Comparison of ENCODE assay signal across 17 mouse cellular contexts in the genomic region with DNA sequence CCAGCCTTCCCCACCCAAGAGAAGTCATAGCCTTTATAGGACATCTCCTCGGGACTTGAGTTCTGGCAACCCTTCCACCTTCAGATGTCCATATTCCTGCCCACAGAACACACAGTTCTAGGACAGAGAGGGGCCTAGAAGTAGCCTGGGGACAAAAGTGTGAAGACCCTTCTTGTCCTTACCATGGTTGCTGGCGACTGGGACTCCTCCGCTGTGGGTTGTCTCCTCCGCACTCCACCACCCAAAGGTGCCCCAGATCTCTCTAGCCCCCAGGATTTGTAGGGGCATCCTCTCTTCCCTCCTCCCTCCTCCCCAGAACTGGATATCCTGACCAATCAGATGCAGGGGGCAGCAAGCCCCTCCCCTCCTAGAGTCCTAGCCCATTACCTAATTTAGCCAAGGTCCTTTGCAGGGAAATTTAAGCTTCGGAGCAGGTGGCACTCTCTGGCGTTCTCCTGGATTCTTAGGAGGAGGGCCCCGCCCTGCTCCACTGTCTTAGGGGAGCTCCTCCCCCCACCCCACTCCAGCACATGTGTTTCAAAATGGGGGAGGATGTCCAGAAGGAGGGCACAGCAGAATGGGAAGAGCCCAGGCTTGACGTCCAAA. TPM values are rescaled to one million over a fixed set of nuclear protein-coding genes. Genes with fewer than 3 reads are reported as not detected.
DNase-seq lines count a peak whose midpoint lies in the region; ATAC-seq lines count a peak whose summit lies in the region.
"Had no signal": no experiment of that assay in that cellular context is flagged by ENCODE, and none has a peak within 500 bp of the region (broad histone marks: within the 10 kb centered on the region; RNA-seq: fewer than 3 reads in every experiment).

A gene (minus strand): TSS at position 487 of the 606 bp plus-strand sequence.

- H3K9ac ChIP-seq in kidney, embryonic 15.5 days, result no peak within 1 kb of the TSS
- no peak within 1 kb of the TSS for H3K9ac ChIP-seq in embryonic facial prominence, embryonic 14.5 days (ENCODE audit: low read depth, low read length)
- no peak within 1 kb of the TSS for H3K9ac ChIP-seq in hindbrain, embryonic 14.5 days
- H3K9ac ChIP-seq: forebrain, embryonic 13.5 days; stomach, embryonic 15.5 days had no signal

- WGBS in kidney, embryonic 15.5 days, result 68% methylated on average over 8 of the region's 8 CpGs
- 65% methylated on average over 8 of the region's 8 CpGs for WGBS in embryonic facial prominence, embryonic 14.5 days
- WGBS in hindbrain, embryonic 14.5 days, result 71% methylated on average over 8 of the region's 8 CpGs
- 72% methylated on average over 8 of the region's 8 CpGs for WGBS in forebrain, embryonic 10.5 days

- no peaks in the 10 kb centered on the region for H3K36me3 ChIP-seq in kidney, embryonic 15.5 days
- no peaks in the 10 kb centered on the region for H3K36me3 ChIP-seq in embryonic facial prominence, embryonic 14.5 days (ENCODE audit: control insufficient read depth, insufficient read depth, low read length)
- H3K36me3 ChIP-seq in hindbrain, embryonic 14.5 days (replicated peaks; ENCODE audit: control insufficient read depth, insufficient read depth), result no peaks in the 10 kb centered on the region
- no peaks in the 10 kb centered on the region for H3K36me3 ChIP-seq in forebrain, embryonic 10.5 days (replicated peaks)
- H3K36me3 ChIP-seq: stomach, embryonic 15.5 days had no signal

- no peak for DNase-seq in kidney, postnatal 4 days
- DNase-seq in embryonic facial prominence, embryonic 14.5 days (ENCODE audit: low spot score), result peak; percentile 46
- no peak for DNase-seq in gonadal fat pad, adult 2 months (ENCODE audit: low read depth)
- DNase-seq in right cerebral cortex, adult 2 months (ENCODE audit: low spot score in 2 of 2), result no peak
- no peak for DNase-seq in hindbrain, embryonic 14.5 days (ENCODE audit: low spot score)
- no peak for DNase-seq in forebrain, embryonic 10.5 days (ENCODE audit: extremely low spot score, low spot score)
- DNase-seq: heart, postnatal 36 days; kidney, postnatal 10 days; right cerebral cortex, postnatal 4 days; thymus, postnatal 25 days had no signal

- H3K4me2 ChIP-seq in kidney, embryonic 15.5 days, result no peak within 1 kb of the TSS
- H3K4me2 ChIP-seq in embryonic facial prominence, embryonic 14.5 days (ENCODE audit: low read depth, low read length), result no peak within 1 kb of the TSS
- H3K4me2 ChIP-seq in hindbrain, embryonic 14.5 days (replicated peaks), result no peak within 1 kb of the TSS
- H3K4me2 ChIP-seq: forebrain, embryonic 13.5 days; stomach, embryonic 15.5 days had no signal

- no peak for ATAC-seq in kidney, embryonic 15.5 days (replicated peaks; ENCODE audit: low FRiP score)
- ATAC-seq in embryonic facial prominence, embryonic 14.5 days (ENCODE audit: low read depth), result no peak
- no peak for ATAC-seq in hindbrain, embryonic 14.5 days (ENCODE audit: low FRiP score)
- ATAC-seq: activated CD4-positive, CD25-positive, alpha-beta regulatory T cell, adult 4 months; CD4-positive, CD25-positive, alpha-beta regulatory T cell, adult 4 months; forebrain, embryonic 13.5 days; lung, postnatal 0 days had no signal

- no peak within 1 kb of the TSS for H3K27ac ChIP-seq in kidney, embryonic 15.5 days
- no peak within 1 kb of the TSS for H3K27ac ChIP-seq in brown adipose tissue, adult 24 weeks (replicated peaks; ENCODE audit: low read depth, low read length)
- H3K27ac ChIP-seq in embryonic facial prominence, embryonic 14.5 days (replicated peaks; ENCODE audit: low read depth, low read length), result no peak within 1 kb of the TSS
- no peak within 1 kb of the TSS for H3K27ac ChIP-seq in hindbrain, embryonic 14.5 days
- H3K27ac ChIP-seq in forebrain, embryonic 10.5 days, result no peak within 1 kb of the TSS
- H3K27ac ChIP-seq: forebrain, embryonic 13.5 days; stomach, embryonic 15.5 days had no signal

- H3K9me3 ChIP-seq in kidney, embryonic 15.5 days (replicated peaks), result no peaks in the 10 kb centered on the region
- H3K9me3 ChIP-seq in embryonic facial prominence, embryonic 14.5 days (ENCODE audit: control insufficient read depth, low read length), result no peaks in the 10 kb centered on the region
- H3K9me3 ChIP-seq in hindbrain, embryonic 14.5 days (ENCODE audit: control insufficient read depth, low read length), result no peaks in the 10 kb centered on the region
- H3K9me3 ChIP-seq in forebrain, embryonic 10.5 days, result no peaks in the 10 kb centered on the region
- H3K9me3 ChIP-seq: forebrain, embryonic 13.5 days; stomach, embryonic 15.5 days had no signal

- no peak within 1 kb of the TSS for H3K4me3 ChIP-seq in kidney, embryonic 15.5 days (replicated peaks)
- H3K4me3 ChIP-seq in brown adipose tissue, adult 24 weeks (ENCODE audit: insufficient read depth, low read depth, low read length), result no peak within 1 kb of the TSS
- H3K4me3 ChIP-seq in embryonic facial prominence, embryonic 14.5 days (ENCODE audit: low read depth, low read length), result peak within 1 kb of the TSS; percentile 6; the same call in 1 of the 2 replicates
- no peak within 1 kb of the TSS for H3K4me3 ChIP-seq in hindbrain, embryonic 14.5 days (replicated peaks; ENCODE audit: low read length)
- no peak within 1 kb of the TSS for H3K4me3 ChIP-seq in forebrain, embryonic 10.5 days
- H3K4me3 ChIP-seq: forebrain, embryonic 13.5 days; stomach, embryonic 15.5 days had no signal

- no peaks in the 10 kb centered on the region for H3K27me3 ChIP-seq in kidney, embryonic 15.5 days
- H3K27me3 ChIP-seq in embryonic facial prominence, embryonic 14.5 days (replicated peaks; ENCODE audit: control insufficient read depth, insufficient read depth, low read length), result no peaks in the 10 kb centered on the region
- no peaks in the 10 kb centered on the region for H3K27me3 ChIP-seq in hindbrain, embryonic 14.5 days (ENCODE audit: control insufficient read depth, insufficient read depth, low read length)
- peaks cover 6% of the 10 kb centered on the region for H3K27me3 ChIP-seq in forebrain, embryonic 10.5 days (ENCODE audit: poor library complexity, severe bottlenecking)
- H3K27me3 ChIP-seq: forebrain, embryonic 13.5 days; stomach, embryonic 15.5 days had no signal

- H3K4me1 ChIP-seq in kidney, embryonic 15.5 days, result peaks cover under 1% of the 10 kb centered on the region
- peaks cover 5% of the 10 kb centered on the region for H3K4me1 ChIP-seq in brown adipose tissue, adult 24 weeks (ENCODE audit: control insufficient read depth, insufficient read depth, insufficient read length, low read length)
- H3K4me1 ChIP-seq in embryonic facial prominence, embryonic 14.5 days (ENCODE audit: control insufficient read depth, insufficient read depth, low read length), result no peaks in the 10 kb centered on the region
- H3K4me1 ChIP-seq in hindbrain, embryonic 14.5 days (replicated peaks; ENCODE audit: control insufficient read depth, insufficient read depth, low read length), result no peaks in the 10 kb centered on the region
- H3K4me1 ChIP-seq in forebrain, embryonic 10.5 days, result peaks cover 5% of the 10 kb centered on the region; the same call in 1 of the 2 replicates

RNA-seq across cellular contexts. Expression of the gene that starts here (rescaled TPM):
- 40.1 and 87.2 TPM in 2 replicates for polyA plus RNA-seq in kidney, embryonic 15.5 days (2015; fragmentation: Nextera tagmentation; extraction: Ambion mirVana)
- 204 and 410 TPM in 2 replicates for polyA plus RNA-seq in brown adipose tissue, adult 24 weeks (2012; ENCODE audit: insufficient read depth, insufficient read length, missing spikeins)
- polyA plus RNA-seq in embryonic facial prominence, embryonic 14.5 days (2014; fragmentation: Nextera tagmentation; extraction: Ambion mirVana), result 799 and 1,279 TPM in 2 replicates
- 17.6 and 20.6 TPM in 2 replicates for polyA plus RNA-seq in gonadal fat pad, adult 2 months (2012; rRNA removed)
- 0.39 TPM in 1 of 2 replicates, not detected in the other for polyA plus RNA-seq in hindbrain, embryonic 14.5 days (2014; fragmentation: Nextera tagmentation; extraction: Ambion mirVana)
- polyA plus RNA-seq in forebrain, embryonic 10.5 days (2016; fragmentation: Nextera tagmentation; extraction: Ambion mirVana), result not detected in 2 replicates
- polyA plus RNA-seq: activated CD4-positive, CD25-positive, alpha-beta regulatory T cell, adult 4 months; CD4-positive, CD25-positive, alpha-beta regulatory T cell, adult 4 months; forebrain, embryonic 13.5 days had no signal

Comparison
In these comparisons a context has a peak if more than half of its experiments do, and no peak if none do; other contexts are left out.
1. RNA of the gene that starts here (polyA plus RNA-seq): 799 to 1,279 TPM in embryonic facial prominence, embryonic 14.5 days, 204 to 410 TPM in brown adipose tissue, adult 24 weeks, 40.1 to 87.2 TPM in kidney, embryonic 15.5 days and 17.6 to 20.6 TPM in gonadal fat pad, adult 2 months; 0.39 TPM in hindbrain, embryonic 14.5 days and not detected in forebrain, embryonic 10.5 days; every median in the first group is over 10 times any median in the second.